Mouse (Mus musculus): Measurements from ENCODE around the gene Fam57a. TPM values are rescaled to one million over a fixed set of nuclear protein-coding genes. Genes with fewer than 3 reads are reported as not detected.

Fam57a gene
- polyA plus RNA-seq, 1 experiment from 2014 or later: 33.8 TPM

- Histone ChIP-seq H3K36me3 (ENCODE audit: insufficient read depth, low read length) (no peaks in the 10 kb centered on the region), H3K4me3 (ENCODE audit: low read depth, low read length) (no peak overlapping the region), H3K9me3 (ENCODE audit: low read length) (no peaks in the 10 kb centered on the region), H3K9ac (replicated peaks; ENCODE audit: low read depth) (no peak overlapping the region), H3K27ac (ENCODE audit: low read length) (no peak overlapping the region), H3K27me3 (replicated peaks; ENCODE audit: insufficient read depth, low read length) (no peaks in the 10 kb centered on the region), H3K4me2 (replicated peaks; ENCODE audit: low read depth, low read length) (no peak overlapping the region), H3K4me1 (ENCODE audit: insufficient read depth, low read depth, low read length) (no peaks in the 10 kb centered on the region)
- DNase-seq (ENCODE audit: low spot score): peak; percentile 52
- TF ChIP-seq CTCF (IDR thresholded peaks at IDR 0.05) (no peak), EP300 (IDR thresholded peaks at IDR 0.05) (no peak)
- no peak for ATAC-seq
- 64% methylated on average over 8 of the region's 8 CpGs for WGBS
Observed at GRCm38 (mm10) chr11:76146187-76147010, 33.1 kb upstream of the Fam57a start.

DNA sequence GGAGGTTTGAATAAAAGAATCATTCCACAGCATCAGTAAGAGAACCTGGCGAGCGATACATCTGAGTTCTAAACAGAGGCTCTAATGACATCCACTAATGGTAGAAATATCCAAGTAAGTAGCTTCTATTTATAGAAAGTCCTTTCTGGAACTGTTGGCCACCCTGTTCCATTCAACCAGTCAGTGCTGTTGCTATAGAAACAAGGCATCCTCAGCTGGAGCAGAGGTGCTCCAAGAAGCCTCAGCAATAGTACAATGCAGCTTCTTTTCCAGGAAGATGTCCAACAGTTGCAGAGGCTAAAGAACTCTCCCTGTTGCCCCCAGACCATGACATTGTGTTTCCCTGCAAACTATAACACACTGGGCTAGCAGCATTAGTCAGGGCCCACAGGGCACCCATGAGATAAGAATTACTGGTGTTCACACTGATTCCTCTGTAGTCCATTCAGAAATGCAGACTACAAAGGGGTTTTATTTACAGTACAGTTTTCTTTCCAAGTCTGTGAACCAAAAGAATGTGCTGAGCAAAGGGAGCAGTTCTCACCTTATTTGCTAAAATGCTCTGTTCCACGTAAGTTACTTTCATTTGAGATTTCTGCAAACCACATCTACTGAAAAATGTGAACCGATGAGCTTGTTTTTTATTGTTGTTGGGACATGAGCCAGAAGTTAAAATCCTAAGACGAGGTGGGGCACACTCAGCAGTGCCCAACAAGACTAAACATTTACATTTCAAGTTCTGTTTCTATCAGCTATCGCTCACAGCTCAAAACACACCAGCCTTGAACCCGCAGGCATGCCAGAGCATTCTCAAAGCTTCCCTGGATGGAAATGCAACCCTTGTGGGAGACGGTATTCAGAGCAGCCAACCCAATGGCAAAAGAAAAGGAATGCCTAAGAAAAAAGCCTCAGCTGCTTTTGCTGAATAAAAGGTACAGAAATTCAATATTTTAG, 31.1 kb upstream of the Fam57a start:
- Histone ChIP-seq H3K4me1 (ENCODE audit: insufficient read depth, low read depth, low read length) (no peaks in the 10 kb centered on the region), H3K27ac (ENCODE audit: low read length) (peak overlapping the region; percentile 39; the same call in 1 of the 2 replicates), H3K36me3 (ENCODE audit: insufficient read depth, low read length) (no peaks in the 10 kb centered on the region), H3K27me3 (replicated peaks; ENCODE audit: insufficient read depth, low read length) (no peaks in the 10 kb centered on the region), H3K9me3 (ENCODE audit: low read length) (no peaks in the 10 kb centered on the region), H3K4me3 (ENCODE audit: low read depth, low read length) (no peak overlapping the region), H3K4me2 (replicated peaks; ENCODE audit: low read depth, low read length) (no peak overlapping the region), H3K9ac (replicated peaks; ENCODE audit: low read depth) (no peak overlapping the region)
- peak; percentile 46 for ATAC-seq
- 0 out of 2 replicates have a peak, but pooled peaks have one; percentile 30 for TF ChIP-seq EP300 (IDR thresholded peaks at IDR 0.05)
- no peak for TF ChIP-seq CTCF (IDR thresholded peaks at IDR 0.05)
- WGBS: 29% methylated on average over 8 of the region's 8 CpGs
- DNase-seq (ENCODE audit: low spot score): peak; percentile 55

DNA sequence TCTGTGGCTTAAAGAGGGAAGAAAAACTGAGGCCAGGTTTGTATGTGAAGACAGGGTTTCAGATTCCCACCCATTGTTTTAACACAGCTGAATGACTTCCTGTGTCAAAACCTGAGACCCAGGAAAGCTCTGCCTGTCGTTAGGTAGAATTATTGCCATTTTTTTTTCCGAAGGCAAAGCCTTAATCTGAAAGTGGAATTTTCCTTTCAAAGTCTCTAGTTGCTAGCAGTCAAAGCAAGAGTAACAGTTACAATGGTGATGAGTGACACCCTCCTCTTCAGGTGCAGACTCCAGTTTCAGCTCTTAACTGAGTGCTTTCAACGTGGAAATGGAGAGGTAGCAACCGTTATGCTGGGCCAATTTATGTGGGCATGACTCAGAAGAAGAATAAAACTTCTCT, 28.5 kb upstream of the Fam57a start:
- TF ChIP-seq EP300 (IDR thresholded peaks at IDR 0.05) (no peak), CTCF (IDR thresholded peaks at IDR 0.05) (no peak)
- Histone ChIP-seq H3K27ac (ENCODE audit: low read length) (no peak overlapping the region), H3K4me3 (ENCODE audit: low read depth, low read length) (no peak overlapping the region), H3K9ac (replicated peaks; ENCODE audit: low read depth) (no peak overlapping the region), H3K36me3 (ENCODE audit: insufficient read depth, low read length) (no peaks in the 10 kb centered on the region), H3K4me1 (ENCODE audit: insufficient read depth, low read depth, low read length) (no peaks in the 10 kb centered on the region), H3K27me3 (replicated peaks; ENCODE audit: insufficient read depth, low read length) (no peaks in the 10 kb centered on the region), H3K4me2 (replicated peaks; ENCODE audit: low read depth, low read length) (no peak overlapping the region), H3K9me3 (ENCODE audit: low read length) (no peaks in the 10 kb centered on the region)
- DNase-seq (ENCODE audit: low spot score) (no peak), ATAC-seq (no peak)
- 34% methylated on average over 4 of the region's 4 CpGs for WGBS

DNA sequence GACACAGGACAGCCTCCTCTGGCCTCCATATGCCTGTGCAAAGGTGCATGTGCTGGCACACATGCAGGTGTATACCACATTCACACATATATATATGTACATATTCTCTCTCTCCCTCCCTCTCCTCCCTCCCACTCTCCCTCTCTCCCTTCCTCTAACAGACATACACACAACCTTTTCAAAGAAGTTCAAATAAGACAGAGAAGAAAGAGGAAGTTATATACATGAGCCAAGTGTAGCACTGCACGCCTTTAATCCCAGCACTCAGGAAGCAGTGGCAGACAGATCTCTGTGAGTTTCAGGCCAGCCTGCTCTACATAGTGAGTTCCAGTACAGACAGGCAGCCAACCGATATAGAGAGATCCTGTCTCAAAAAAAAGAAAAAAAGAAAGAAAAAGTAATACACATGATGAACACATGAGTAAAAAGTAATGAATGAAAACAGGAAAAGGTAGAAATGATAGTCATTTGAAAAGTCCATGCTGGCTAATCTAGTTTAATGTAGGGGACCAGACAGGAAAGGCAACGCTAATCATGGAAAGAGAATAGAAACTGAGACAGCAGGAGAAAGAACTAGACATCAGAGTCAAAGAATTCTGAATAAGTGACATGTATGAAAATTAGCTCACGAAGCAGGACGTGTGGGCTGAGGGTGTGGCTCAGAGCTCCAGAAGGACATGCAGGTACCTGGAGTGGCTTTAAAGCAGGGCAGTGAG, 26.1 kb upstream of the Fam57a start:
- no peaks in the 10 kb centered on the region for H3K36me3 ChIP-seq (ENCODE audit: insufficient read depth, low read length)
- H3K4me1 ChIP-seq (ENCODE audit: insufficient read depth, low read depth, low read length): no peaks in the 10 kb centered on the region
- H3K4me3 ChIP-seq (ENCODE audit: low read depth, low read length): no peak overlapping the region
- no peak overlapping the region for H3K27ac ChIP-seq (ENCODE audit: low read length)
- WGBS: 72% methylated on average over 5 of the region's 5 CpGs
- no peak overlapping the region for H3K9ac ChIP-seq (replicated peaks; ENCODE audit: low read depth)
- ATAC-seq: no peak
- TF ChIP-seq CTCF (IDR thresholded peaks at IDR 0.05) (no peak), EP300 (IDR thresholded peaks at IDR 0.05) (no peak)
- no peaks in the 10 kb centered on the region for H3K9me3 ChIP-seq (ENCODE audit: low read length)
- H3K4me2 ChIP-seq (replicated peaks; ENCODE audit: low read depth, low read length): no peak overlapping the region
- DNase-seq (ENCODE audit: low spot score): no peak
- no peaks in the 10 kb centered on the region for H3K27me3 ChIP-seq (replicated peaks; ENCODE audit: insufficient read depth, low read length)

DNA sequence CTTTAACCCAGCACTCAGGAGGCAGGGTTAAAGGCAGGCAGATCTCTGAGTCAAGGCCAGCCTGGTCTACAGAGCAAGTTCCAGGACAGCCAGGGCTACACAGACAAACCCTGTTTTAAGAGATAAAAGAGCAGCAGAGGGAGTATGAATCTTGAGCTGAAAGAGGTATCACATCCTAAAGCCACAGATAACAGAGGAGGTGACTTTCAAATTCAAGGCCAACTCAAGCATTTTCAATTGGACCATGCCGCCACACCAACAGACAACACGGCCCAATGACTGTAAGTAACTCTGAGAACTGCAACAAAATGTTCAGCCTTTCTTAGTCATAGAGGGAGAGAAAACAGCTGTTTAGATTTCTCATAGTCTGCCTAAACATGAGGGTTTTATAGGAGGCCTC, 25.3 kb upstream of the Fam57a start:
- Histone ChIP-seq H3K27ac (ENCODE audit: low read length) (no peak overlapping the region), H3K4me1 (ENCODE audit: insufficient read depth, low read depth, low read length) (no peaks in the 10 kb centered on the region), H3K36me3 (ENCODE audit: insufficient read depth, low read length) (no peaks in the 10 kb centered on the region), H3K27me3 (replicated peaks; ENCODE audit: insufficient read depth, low read length) (no peaks in the 10 kb centered on the region), H3K4me2 (replicated peaks; ENCODE audit: low read depth, low read length) (no peak overlapping the region), H3K4me3 (ENCODE audit: low read depth, low read length) (no peak overlapping the region), H3K9ac (replicated peaks; ENCODE audit: low read depth) (no peak overlapping the region), H3K9me3 (ENCODE audit: low read length) (no peaks in the 10 kb centered on the region)
- WGBS: 93% methylated on average over 2 of the region's 2 CpGs
- DNase-seq (ENCODE audit: low spot score): no peak
- no peak for ATAC-seq
- no peak for TF ChIP-seq EP300 (IDR thresholded peaks at IDR 0.05)
- TF ChIP-seq CTCF (IDR thresholded peaks at IDR 0.05): no peak

GRCm38 (mm10) chr11:76154861-76155260, 24.6 kb upstream of the Fam57a start:
- Histone ChIP-seq H3K4me2 (replicated peaks; ENCODE audit: low read depth, low read length) (no peak overlapping the region), H3K9me3 (ENCODE audit: low read length) (no peaks in the 10 kb centered on the region), H3K36me3 (ENCODE audit: insufficient read depth, low read length) (no peaks in the 10 kb centered on the region), H3K4me1 (ENCODE audit: insufficient read depth, low read depth, low read length) (no peaks in the 10 kb centered on the region), H3K27me3 (replicated peaks; ENCODE audit: insufficient read depth, low read length) (no peaks in the 10 kb centered on the region), H3K9ac (replicated peaks; ENCODE audit: low read depth) (no peak overlapping the region), H3K4me3 (ENCODE audit: low read depth, low read length) (no peak overlapping the region), H3K27ac (ENCODE audit: low read length) (no peak overlapping the region)
- ATAC-seq (no peak), DNase-seq (ENCODE audit: low spot score) (no peak)
- 61% methylated on average over 2 of the region's 2 CpGs for WGBS
- no peak for TF ChIP-seq CTCF (IDR thresholded peaks at IDR 0.05)

All from lung, postnatal 0 days (tissue).